Mouse (Mus musculus) heart, adult 9 months (tissue): ENCODE results near the gene Igf2r.
A peak's percentile ranks its signal among the peaks of the same experiment; 100 is the strongest.

ENCODE experiments used
- DNase-seq, 2 experiments: peaks; one replicate each; pipeline ENCODE4 v3.0.0; 2022; ENCODE audit warnings: low spot score in 2 of 2

The Igf2r gene

GRCm38 (mm10) chr17:12782861-12783847, 13.7 kb upstream of the Igf2r start:
- no peak for DNase-seq

- no peak for DNase-seq
Observed at GRCm38 (mm10) chr17:12781101-12781500, 11.6 kb upstream of the Igf2r start.

GRCm38 (mm10) chr17:12780125-12780524, 10.7 kb upstream of the Igf2r start:
- DNase-seq = no peak

- peak in 1 of 2 experiments; percentile 74 for DNase-seq
Observed at GRCm38 (mm10) chr17:12779442-12779841, 10.0 kb upstream of the Igf2r start.

- no peak for DNase-seq
Observed at GRCm38 (mm10) chr17:12773956-12774355, 4.5 kb upstream of the Igf2r start.

GRCm38 (mm10) chr17:12770500-12770899, 1.0 kb upstream of the Igf2r start:
- DNase-seq = no peak

GRCm38 (mm10) chr17:12768415-12769379, 767 bp downstream of the Igf2r start:
- no peak for DNase-seq

- DNase-seq = no peak
Observed at GRCm38 (mm10) chr17:12767294-12767852, 2.1 kb downstream of the Igf2r start.

- DNase-seq = no peak
Observed at GRCm38 (mm10) chr17:12763412-12763811, 6.1 kb downstream of the Igf2r start.

GRCm38 (mm10) chr17:12760355-12761146, 8.9 kb downstream of the Igf2r start:
- no peak for DNase-seq

- peak; percentile 85 to 86 for DNase-seq
Observed at GRCm38 (mm10) chr17:12759646-12760074, 9.8 kb downstream of the Igf2r start.

GRCm38 (mm10) chr17:12758701-12759455, 10.6 kb downstream of the Igf2r start:
- peak in 1 of 2 experiments; percentile 54 for DNase-seq

GRCm38 (mm10) chr17:12757990-12758389, 11.5 kb downstream of the Igf2r start:
- DNase-seq = no peak

- no peak for DNase-seq
Observed at GRCm38 (mm10) chr17:12757161-12757560, 12.3 kb downstream of the Igf2r start.

- DNase-seq = no peak
Observed at GRCm38 (mm10) chr17:12755951-12756350, 13.5 kb downstream of the Igf2r start.

GRCm38 (mm10) chr17:12755146-12755545, 14.3 kb downstream of the Igf2r start:
- no peak for DNase-seq

GRCm38 (mm10) chr17:12754243-12755007, 15.0 kb downstream of the Igf2r start:
- DNase-seq = no peak

- DNase-seq = no peak
Observed at GRCm38 (mm10) chr17:12753050-12753449, 16.4 kb downstream of the Igf2r start.

- no peak for DNase-seq
Observed at GRCm38 (mm10) chr17:12751641-12752040, 17.8 kb downstream of the Igf2r start.
